In the genomic region with DNA sequence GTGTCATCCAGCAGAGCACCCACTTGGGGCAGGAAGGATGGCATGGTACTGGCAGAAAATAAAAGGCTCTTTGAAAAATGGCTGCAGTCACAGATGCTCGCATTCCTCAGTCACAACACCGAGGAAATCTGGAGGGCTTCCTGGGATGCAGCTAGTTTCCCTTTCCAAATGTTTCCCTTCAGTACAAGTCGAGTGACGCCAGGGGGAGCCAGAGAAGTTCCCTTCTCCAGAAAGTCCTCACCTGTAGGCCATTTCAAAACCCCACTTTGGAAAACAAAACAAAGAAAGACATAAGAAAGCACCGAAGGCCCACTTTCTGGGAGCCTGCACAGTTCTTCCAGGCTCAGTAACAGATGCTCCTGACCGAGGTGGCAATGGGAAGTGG, we compare ENCODE assay signal across 10 mouse cellular contexts.
DNase-seq lines count a peak whose midpoint lies in the region; ATAC-seq lines count a peak whose summit lies in the region.
"Had no signal": no experiment of that assay in that cellular context is flagged by ENCODE, and none has a peak within 500 bp of the region (broad histone marks: within the 10 kb centered on the region; RNA-seq: fewer than 3 reads in every experiment).

No protein-coding gene starts in this region.

- DNase-seq in heart, adult 11 months: peak; percentile 76
- DNase-seq in heart, adult 9 months (ENCODE audit: low spot score in 2 of 2): no peak
- peak; percentile 6 for DNase-seq in ovary, postnatal 14 days (ENCODE audit: low spot score)
- DNase-seq in ovary, postnatal 10 days (ENCODE audit: low spot score): no peak
- peak; percentile 10 for DNase-seq in retina, postnatal 1 day
- DNase-seq in cerebellum, adult 11-12 months: no peak

- H3K4me1 ChIP-seq in intestine, embryonic 15.5 days (replicated peaks): no peaks in the 10 kb centered on the region
- H3K4me1 ChIP-seq: embryonic facial prominence, embryonic 13.5 days; liver, embryonic 15.5 days had no signal

- H3K9ac ChIP-seq in intestine, embryonic 15.5 days: no peak overlapping the region
- H3K9ac ChIP-seq: embryonic facial prominence, embryonic 13.5 days; liver, embryonic 15.5 days had no signal

- H3K36me3 ChIP-seq in intestine, embryonic 15.5 days: no peaks in the 10 kb centered on the region
- H3K36me3 ChIP-seq: embryonic facial prominence, embryonic 13.5 days; liver, embryonic 15.5 days had no signal

- no peak overlapping the region for H3K27ac ChIP-seq in intestine, embryonic 15.5 days
- H3K27ac ChIP-seq: embryonic facial prominence, embryonic 13.5 days; liver, embryonic 15.5 days had no signal

- no peaks in the 10 kb centered on the region for H3K27me3 ChIP-seq in intestine, embryonic 15.5 days (replicated peaks)
- H3K27me3 ChIP-seq: embryonic facial prominence, embryonic 13.5 days; liver, embryonic 15.5 days had no signal

- no peak overlapping the region for H3K4me2 ChIP-seq in intestine, embryonic 15.5 days (replicated peaks)
- H3K4me2 ChIP-seq: embryonic facial prominence, embryonic 13.5 days; liver, embryonic 15.5 days had no signal

- no peaks in the 10 kb centered on the region for H3K9me3 ChIP-seq in intestine, embryonic 15.5 days
- H3K9me3 ChIP-seq: embryonic facial prominence, embryonic 13.5 days; liver, embryonic 15.5 days had no signal

- H3K4me3 ChIP-seq in intestine, embryonic 15.5 days (replicated peaks): no peak overlapping the region
- H3K4me3 ChIP-seq: embryonic facial prominence, embryonic 13.5 days; liver, embryonic 15.5 days had no signal

- ATAC-seq in intestine, embryonic 15.5 days: peak; percentile 43; the same call in 1 of the 2 replicates
- no peak for ATAC-seq in inflammation-experienced regulatory T-cells, adult 6 months

- WGBS in intestine, embryonic 15.5 days: 55% methylated on average over 6 of the region's 6 CpGs

Comparison
In these comparisons a context has a peak if more than half of its experiments do, and no peak if none do; other contexts are left out.
1. DNase-seq: peak in heart, adult 11 months (single experiment), ovary, postnatal 14 days (single experiment) and retina, postnatal 1 day (single experiment); none in heart, adult 9 months (0 of 2), ovary, postnatal 10 days (single experiment) and cerebellum, adult 11-12 months (single experiment).